Mouse (Mus musculus) gastrocnemius, postnatal 36 days (tissue): ENCODE measurements around the gene Gm20916. TPM values are rescaled to one million over a fixed set of nuclear protein-coding genes. Genes with fewer than 3 reads are reported as not detected.
"Not testable (repeated sequence)": the region's sequence is repeated elsewhere in the genome, so short reads cannot be mapped to it uniquely, and the experiment has no call there.

ENCODE experiments used
- DNase-seq, 2 experiments: peaks; one replicate each; pipeline ENCODE4 v3.0.0; 2022
- intact Hi-C: fragments of 180-260 bp; cut with DNase I; formaldehyde crosslinking; loops from one replicate; pipeline ENCODE4 v1.15.1; 2025
- long read RNA-seq, 2 experiments: library from polyadenylated mRNA; stranded (forward); transcript quantifications; one replicate each; pipeline ENCODE4 v2.0.0; 2021
- total RNA-seq, 2 experiments: library from RNA; stranded (reverse); gene quantifications; 2 replicates each; pipeline ENCODE4 v1.2.3; 2021

The Gm20916 gene
- total RNA-seq: not detected
- long read RNA-seq, experiment 1: 0 reads
- long read RNA-seq, experiment 2: 0 reads

DNA sequence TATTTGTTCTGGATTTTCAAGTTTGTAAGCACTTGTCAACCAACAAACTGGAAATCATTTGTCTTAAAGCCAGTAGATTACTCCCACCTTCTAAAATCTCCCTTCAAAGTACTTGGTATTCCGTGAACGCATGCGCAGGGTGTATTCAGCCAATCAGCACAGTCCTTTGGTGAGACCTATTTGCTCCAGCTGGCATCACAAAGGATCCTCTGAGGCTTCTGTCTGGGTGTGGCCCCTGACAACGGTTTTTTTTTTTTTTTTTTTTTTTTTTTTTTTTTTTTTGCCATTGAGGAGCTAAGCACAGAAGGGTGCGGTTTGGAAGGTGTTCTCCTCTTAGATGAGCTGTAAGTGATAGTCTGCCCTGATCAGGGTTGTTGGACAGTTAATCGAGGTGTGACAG lies at the start of gene Gm20916:
Gm20916 (plus strand) TSS at position 301 of the 400 bp plus-strand sequence.
- intact Hi-C loops, DNase-seq: not testable (repeated sequence)

Other genes with a start within 250 kb of the Gm20916 start
- not detected for gene Gm20917, start 168.4 kb upstream of the Gm20916 start, total RNA-seq